Mouse (Mus musculus) c-Kit-positive CD71-positive TER-119-negative erythroid progenitor cells, embryonic 14.5 days (primary cell): ENCODE measurements around the gene Fam50a.

Experiments
- DNase-seq: peaks from one replicate; pipeline ENCODE4 v3.0.0-alpha.2; 2013; ENCODE audit warnings: low read depth

Gene Fam50a

DNA sequence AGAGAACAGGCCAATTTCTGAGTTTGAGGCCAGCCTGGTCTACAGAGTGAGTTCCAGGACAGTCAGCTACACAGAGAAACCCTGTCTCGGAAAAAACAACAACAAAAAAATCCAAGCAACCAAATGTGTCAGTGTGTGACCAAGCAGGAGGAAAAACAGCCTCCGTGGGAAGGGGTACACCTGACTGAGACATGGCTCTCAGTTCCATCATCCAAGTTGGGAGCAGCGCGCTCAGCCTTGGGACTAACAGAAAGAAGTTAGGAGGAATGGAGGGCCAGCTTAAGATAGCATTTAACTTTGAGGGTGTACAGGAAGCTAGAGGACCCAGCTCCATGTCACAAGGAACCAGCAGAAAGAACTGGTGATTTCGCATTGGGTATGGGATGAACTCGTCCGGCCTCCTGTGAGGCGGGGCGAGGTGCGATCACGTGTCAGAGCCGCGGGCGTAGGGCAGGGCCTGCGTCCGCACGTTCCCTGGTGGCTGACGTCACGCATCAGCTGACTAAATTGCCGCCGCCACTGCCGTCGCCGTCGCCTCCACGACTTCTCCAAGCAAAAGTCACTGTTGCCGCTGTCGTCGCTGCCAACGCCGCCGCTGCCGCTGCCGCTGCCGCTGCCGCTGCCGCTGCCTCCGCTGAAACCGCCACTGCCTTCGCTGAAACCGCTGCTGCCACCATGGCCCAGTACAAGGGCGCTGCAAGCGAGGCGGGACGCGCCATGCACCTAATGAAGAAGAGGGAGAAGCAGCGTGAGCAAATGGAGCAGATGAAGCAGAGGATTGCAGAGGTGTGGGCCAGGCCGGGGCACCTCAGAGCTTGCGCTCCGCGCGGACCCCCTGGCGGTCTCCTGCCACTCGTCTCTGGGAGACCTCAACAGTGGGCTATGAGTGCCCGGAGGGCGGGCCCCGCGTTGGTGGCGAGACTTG lies at the start of gene Fam50a:
Gene Fam50a (plus strand): TSS at position 494 of the 925 bp plus-strand sequence.
- peak; percentile 75 for DNase-seq

DNA sequence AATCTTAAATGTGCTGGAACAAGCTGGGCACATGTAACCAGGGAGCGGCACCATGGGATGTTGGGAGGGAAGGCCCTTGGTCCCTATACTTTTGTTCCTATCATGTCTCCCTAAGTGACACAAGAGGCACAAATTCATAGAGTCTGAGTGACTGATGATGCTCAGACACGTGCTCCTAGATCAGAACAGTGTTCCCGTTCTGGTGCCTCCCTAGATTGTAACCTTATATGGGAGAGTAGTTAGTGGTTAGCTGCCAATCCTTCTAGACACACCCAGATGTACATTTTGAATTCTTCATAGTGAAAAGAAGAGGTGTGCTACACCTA lies 43.1 kb upstream of the Fam50a start:
- no peak for DNase-seq

DNA sequence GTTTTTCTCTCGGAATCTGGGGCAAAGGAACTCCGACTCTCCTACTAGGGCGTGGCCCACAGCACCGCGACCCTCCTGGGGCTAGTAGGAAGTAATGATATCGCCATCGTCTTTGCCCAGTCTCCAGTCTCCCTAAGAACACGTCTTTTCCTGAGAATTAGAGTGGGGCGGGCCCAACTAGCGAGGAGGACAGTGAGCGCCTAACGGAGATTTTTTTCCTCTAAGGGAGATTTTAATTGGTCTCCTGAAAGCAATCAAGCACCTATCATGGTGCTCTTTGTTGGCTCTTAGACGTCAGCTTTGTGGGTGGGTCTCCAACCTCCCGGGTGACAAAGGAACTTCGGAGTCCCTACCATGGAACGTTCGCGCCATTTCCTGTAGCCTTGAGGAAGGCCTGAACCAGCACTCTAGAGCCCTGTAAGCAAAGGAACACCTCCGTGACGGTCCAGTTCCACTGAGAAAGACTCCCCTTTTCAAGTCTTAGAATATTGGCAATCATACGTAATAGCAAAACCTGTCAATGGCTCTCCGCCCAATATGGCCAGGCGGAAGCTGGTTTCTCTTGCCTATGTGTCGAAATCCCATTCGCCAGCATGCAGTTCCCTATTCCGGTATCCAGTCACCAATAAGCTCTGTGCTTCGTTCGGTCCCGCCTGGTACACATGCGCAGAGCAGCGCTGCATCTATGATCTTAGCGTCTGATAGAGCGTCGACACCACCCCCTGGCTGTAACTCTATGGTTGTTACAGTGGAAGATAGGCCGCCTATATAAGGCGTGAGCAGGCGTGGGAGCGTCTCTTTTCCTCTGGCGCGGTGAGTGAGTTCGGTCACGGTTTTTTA lies 42.6 kb upstream of the Fam50a start, which contains the start of gene Rpl10:
Gene Rpl10 (plus strand): TSS at position 751 of the 840 bp plus-strand sequence.
- peak; percentile 84 for DNase-seq

DNA sequence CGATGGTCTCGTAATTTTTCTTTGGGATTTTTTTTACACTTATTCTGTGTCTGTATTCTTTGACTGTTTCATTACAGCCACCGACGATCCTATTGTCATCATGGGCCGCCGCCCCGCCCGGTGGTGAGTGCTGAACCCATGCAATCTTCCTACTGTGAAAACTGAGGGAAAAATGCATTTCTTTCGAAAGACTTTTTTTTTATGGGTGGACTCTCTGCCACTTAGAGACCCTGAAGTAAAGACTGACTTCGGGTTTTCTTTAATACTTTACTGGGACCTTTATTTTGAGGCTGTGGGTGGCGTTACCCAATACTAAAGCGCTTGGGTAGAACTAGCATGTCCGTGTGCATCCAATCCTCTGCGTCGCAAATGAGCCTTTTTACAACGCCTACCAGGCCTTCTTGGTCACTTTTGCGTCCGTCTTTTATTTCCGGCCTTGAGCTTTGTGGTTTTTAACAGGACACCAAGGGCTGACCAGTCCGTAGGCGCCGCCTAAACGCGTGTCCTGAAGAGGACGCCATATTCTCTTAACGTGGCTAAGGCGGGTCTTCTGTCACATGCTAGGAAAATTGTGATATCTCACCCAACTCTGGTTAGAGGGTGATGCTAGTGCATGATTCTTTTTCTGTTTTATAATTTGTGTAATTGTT lies 41.8 kb upstream of the Fam50a start:
- DNase-seq, result no peak

DNA sequence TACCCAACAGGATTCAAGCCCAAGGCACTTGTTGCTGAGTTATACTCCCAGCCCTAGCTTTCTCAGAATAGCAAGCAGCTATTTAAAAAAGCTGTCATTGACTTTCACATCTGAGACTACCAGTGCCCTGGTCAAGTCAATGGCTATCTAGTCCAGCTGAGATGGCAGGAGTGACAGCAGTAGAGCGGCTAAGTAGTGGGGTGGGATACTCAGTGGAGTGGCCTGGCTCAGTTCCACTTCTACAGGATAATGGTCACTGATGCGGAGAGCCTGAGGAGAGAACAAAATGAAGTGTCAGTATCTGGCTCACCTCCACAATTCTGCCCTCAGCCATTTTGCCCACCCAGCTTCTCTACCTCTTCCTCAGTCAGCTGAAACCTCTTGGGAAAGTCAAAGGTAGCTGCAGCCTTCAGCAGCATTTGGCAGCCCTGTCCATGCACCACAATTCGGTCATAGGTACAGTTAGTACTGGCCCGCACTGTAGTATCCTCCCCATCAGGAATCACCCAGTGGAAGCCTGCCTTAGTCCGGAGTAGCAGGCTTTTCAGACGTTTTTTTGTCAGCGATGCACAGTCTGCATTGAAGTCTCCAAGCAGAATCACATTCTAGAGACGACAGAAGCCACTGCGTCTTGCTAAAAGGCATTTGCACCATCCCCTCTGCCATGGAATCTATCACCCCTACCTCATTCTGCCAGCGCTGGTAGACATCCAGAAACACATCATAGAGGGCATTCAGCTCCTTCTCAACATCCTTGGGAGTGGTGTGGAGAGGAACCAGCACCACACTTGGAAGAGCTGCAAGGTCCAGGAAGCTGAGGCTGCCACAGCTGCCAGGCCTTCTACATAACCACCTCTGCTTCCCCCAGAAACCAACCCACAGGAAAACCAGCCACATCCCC lies 39.2 kb upstream of the Fam50a start:
- no peak for DNase-seq

DNA sequence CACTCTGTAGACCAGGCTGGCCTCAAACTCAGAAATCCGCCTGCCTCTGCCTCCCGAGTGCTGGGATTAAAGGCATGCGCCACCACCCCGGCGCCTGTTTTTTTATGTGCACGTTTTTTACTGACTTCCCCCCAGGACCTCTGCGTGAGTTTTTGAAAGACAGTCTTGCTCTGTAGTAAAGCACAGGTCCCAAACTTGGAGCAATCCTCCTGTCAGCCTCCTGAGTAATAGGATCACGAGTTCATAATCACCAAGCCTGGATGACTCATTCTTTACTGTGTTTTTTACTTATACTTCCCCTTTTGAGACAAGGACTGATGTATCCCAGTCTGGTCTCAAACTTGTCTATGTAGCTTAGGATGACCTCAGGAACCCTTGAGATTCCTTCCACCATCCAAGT lies 34.9 kb upstream of the Fam50a start:
- no peak for DNase-seq

DNA sequence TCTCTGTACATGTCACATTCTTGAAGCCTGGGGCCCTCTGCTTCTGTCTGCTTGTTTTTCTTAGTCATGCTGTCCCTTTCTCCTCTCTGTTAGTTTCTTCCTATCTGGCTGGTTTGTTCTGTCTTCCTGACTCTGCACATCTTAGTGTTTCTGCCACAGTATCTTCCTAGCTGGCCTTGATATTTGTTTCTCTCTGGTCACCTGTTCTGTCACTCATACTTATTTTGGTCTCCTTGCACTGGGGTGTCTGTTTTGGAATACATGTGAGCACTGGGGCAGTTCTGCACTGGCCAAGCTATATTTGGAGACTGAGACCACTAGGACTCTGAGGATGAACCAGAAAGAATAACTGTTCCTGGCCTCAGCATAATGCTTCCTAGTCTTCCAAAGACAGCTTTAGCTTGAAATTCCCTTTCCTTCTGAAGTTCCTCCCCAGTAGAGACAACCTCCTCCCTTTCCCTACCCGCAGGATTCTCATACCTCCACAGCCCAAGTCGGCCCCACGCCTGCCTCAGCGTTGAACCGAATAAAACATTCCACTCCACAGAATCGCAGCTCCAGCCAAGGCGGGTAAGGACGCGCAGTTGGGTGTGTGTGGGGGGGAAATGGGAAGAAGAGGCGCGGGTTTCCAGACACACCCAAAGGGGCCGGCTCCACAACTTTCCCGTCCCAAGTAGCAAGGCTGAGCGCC lies 31.6 kb upstream of the Fam50a start:
- no peak for DNase-seq

DNA sequence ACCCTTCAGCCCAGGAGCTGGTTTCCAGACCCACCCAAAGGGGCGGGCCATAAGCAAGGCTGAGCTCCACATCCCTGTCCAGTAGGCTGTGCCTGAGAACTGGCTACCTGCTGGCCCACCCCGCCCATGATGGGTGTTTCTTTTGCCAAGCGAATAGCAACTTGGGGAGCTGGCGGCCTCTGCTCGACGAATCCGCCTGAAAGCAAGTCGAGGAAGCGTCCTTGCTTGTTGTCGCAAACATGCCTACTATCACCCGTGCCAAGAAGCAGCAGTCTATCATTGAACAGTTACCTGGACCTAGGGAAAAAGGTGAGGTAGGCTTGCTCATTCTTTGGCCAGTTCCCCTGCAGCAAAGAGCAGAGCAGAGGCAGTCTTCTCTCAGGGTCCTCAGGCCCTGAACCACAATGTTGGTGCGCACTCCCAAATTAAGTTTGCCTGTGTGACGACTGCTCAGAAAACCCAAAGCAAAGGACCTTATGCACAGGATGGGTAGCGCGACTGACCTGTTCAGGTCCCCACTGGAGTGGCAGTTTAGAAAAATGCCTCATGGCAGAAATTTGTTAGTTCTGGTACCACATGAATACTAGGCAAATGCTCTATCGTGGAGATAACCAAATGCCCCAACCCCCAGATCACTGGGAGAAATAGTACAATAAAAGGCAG lies 31.0 kb upstream of the Fam50a start, which contains the start of the genes Taz and Dnase1l1:
Gene Taz (plus strand): TSS at position 181 of the 663 bp plus-strand sequence.
Gene Dnase1l1 (minus strand): TSS at position 606 of the 663 bp plus-strand sequence.
- DNase-seq, result peak; percentile 67

DNA sequence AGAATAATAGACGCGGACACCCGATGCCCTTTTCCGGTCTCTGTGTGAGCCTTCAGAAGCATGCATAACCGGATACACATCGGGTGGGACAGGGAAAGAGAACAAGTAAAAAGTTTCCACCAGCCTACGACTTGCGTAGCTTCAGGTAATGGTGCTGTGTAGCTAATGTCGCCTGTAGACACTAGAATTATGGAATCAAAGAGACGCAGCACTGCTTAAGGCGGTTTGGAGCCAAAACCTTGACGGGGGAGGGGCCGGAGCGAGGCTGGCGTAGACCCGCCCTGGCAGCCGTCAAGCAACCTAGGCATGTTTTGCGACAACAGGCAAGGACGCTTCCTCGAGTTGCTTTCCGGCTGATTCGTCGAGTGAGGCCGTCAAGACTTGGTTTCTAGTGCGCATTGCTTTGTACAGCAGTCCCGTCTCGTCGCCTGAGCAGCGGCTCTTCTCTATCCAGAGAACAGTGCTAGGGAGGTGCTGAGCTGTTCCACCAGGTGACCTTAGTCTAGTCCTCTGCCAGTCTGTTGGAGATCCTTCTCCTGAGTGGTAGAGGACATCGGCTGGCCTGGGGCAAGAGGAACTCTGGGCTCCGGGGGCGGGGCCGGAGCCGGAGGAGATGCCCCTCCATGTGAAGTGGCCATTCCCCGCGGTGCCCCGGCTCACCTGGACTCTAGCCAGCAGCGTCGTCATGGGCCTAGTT lies 30.3 kb upstream of the Fam50a start:
- DNase-seq, result peak; percentile 79

DNA sequence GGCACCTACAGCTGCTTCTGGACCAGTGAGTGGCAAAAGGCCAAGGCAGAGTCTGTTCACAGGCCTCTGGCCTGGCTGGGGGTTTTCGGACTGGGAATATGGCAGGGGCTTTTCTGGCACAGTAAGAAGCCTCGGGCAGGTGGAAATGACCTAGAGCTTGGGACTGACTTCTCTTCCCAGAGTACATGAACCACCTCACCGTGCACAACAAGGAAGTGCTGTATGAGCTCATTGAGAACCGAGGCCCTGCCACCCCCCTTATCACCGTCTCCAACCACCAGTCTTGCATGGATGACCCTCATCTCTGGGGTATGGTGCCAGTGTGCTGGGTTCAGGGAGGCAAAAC lies 29.8 kb upstream of the Fam50a start:
- no peak for DNase-seq

DNA sequence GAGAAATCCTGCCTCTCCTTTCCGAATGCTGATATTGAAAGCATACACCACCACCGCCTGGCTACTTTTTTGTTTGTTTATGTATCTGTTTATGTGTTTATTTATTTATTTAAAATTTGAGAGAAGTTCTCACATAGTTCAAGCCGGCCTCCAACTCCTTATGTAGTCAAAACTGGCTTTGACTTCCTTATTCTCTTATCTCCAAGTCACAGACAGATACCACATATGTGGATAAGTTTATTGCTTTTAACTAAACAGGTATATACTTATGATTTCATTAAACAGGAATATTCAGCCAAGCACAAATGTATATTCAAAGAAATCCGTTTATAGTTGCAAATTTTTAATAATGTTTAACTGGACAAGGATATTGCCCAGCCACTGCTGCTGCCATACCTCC lies 19.4 kb upstream of the Fam50a start:
- DNase-seq, result no peak

DNA sequence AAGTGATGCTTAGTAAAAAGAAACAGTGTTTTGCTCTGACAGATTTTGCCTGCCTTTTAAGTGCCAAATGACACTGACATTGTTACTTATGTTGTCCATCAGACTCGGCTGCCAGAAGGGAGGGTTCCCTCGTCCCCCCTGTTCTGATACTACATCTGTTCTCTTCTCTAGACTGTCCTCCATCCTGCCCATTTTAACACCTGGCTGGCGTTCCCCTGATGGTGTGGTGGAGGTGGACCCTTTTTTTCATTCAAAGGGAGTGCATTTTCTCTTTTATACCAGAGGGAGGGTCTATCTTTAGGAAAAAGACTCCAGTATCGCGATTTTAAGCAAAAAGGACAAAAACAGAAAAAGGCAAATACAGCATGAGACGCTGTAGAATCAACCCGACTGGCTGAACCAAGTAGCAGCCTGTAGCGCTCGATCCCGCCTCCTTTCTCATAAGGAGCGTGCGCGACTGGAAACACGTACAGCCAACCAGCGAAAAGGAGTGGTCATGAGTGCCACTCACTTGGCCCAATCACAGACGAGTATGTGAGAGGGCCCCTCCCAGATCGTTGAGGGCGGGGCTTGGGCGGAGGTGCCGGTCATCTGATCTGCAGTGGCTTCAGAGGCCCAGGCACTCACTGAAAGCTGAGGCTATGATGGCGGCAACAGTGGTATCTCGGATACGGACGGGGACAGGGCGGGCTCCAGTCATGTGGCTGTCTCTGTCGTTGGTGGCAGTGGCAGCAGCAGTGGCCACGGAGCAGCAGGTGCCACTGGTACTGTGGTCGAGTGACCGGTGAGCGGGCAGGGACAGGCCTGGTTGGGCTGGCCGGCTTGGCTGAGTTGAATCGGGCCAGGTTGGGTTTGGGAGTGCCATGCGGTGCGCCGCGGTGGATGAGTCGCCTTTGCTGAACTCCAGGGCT lies 16.0 kb upstream of the Fam50a start, which contains the start of gene Atp6ap1:
Gene Atp6ap1 (plus strand): TSS at position 560 of the 911 bp plus-strand sequence.
- peak; percentile 82 for DNase-seq

DNA sequence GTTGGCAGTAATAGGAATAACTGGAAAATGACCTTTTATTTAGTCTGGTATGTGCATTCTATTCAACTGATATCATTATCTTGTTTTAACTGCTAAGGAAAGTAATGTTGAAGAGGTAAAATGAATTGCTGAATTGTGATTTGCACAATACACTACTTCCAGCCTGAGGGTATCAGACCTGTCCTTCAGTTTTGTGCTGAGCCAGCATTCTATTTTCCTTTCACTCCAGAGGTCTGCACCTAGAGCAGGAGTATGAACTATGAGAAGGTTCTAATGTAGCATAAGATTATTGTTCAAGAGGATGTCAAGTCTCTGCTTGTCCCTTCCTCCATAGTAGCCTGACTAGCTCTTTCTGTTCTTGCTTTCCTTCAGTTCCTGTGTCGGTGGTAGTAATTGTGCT lies 14.5 kb upstream of the Fam50a start:
- no peak for DNase-seq

DNA sequence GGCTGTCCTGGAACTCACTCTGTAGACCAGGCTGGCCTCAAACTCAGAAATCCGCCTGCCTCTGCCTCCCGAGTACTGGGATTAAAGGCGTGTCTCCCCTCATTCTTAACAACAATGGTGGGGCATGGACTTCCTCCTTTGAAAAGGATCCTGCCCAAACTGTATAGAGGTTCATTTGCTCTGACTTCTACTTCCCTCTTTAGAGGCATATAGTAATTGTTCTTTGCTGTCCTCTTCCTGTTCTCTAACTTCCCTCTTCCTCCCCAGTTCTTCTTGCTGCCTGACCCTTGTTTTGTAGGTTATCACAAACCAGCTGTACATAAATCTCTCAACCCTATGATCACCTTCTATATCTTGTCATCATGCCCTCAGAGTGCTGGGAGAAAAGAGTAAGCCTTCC lies 13.1 kb upstream of the Fam50a start:
- no peak for DNase-seq

DNA sequence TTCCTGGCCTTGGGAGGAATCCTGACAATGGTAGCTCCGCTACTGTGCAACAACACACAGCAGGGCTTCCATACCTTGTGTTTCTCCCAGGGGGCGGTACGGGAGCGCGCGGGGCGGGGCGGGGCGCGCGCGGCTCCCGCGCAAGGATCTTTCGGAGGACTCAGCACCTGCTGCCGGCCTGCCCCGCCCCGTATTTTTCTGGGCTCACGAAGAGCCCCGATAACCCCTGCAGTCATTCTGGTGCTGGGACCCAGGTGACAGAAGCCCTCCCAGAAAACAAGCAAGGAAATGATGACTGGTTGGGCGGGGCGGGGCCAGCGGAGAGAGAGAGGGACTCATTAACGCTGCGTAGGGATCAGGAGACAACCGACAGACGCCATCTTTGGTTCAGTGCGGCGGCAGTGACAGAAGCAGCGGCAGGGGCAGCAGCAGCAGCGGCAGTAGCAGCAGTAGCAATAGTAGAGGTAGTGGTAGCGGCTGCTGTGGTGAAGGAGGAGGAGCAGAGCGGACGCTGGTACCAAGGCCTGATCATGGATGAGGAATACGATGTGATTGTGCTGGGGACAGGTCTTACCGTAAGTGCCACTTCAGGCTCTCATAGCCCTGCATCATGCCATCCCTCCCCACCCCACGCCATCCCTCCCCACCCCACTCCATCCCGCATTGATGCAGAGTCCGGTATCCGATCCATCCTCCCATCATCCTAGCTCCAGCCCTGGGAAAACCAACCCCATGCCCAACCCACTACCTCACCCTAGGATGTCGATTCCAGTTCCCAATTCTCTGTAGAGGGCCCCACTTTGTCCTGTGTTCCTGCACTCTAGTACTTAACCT lies 7.7 kb upstream of the Fam50a start, which contains the start of gene Gdi1:
Gene Gdi1 (plus strand): TSS at position 132 of the 834 bp plus-strand sequence.
- DNase-seq, result no peak

DNA sequence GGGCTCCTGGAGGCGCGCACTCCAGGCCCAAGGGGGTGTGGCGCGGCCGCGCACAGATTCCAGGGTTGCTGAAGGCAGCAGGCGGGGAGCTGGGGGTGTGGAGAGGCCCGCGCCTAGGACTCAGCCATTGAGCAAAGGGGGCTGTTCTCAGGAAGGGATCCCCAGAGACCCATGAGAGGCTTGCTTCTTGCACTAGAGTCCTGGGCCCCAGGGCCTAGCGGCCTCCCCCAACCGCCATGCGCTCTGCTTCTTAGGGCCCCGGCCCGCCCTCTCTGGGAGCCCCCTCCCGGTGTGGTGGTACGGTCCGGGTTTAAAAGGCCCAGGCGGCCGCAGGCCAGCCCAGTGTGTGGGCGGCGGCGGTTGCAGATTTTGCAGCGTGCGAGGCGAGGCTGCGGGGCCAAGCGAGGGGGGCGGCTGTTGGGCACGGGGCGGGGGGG lies 15.9 kb downstream of the Fam50a start, which contains the start of gene Plxna3:
Gene Plxna3 (plus strand): TSS at position 342 of the 437 bp plus-strand sequence.
- peak; percentile 44 for DNase-seq

DNA sequence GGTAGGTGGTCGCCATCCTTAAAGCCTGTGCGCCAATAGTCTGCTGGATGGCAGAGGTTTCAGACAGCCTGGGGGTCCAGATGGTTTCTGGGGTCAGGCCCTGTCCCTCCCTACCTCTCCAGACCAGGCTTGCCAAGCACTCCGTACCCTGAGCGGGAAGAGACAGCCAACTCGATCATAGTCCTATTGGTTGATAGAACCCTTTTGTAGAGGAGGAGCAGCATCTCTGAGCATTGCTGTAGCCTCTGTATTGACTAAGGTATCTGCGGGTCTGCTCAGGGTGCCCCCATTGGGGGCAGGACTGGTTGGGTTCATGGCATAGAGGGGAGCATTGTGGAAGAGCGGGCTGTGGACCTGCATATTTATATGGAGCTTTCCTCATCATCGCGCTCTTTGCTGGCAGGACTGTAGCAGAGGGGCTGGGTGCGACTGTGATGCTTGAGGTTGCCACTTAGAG lies 16.4 kb downstream of the Fam50a start:
- no peak for DNase-seq
